Mouse (Mus musculus) skeletal muscle tissue, postnatal 0 days (tissue): ENCODE results near the gene Ccdc88b. TPM values are rescaled to one million over a fixed set of nuclear protein-coding genes. Genes with fewer than 3 reads are reported as not detected.

ENCODE experiments used
- microRNA-seq, 2 experiments: library from miRNA; unstranded; fragments of <30 nt; microRNA quantifications; one replicate each; pipeline ENCODE4; 2016
- polyA plus RNA-seq: library from polyadenylated mRNA; unstranded; fragments of >200 nt; fragmentation: Nextera tagmentation; extraction: Ambion mirVana; gene quantifications from 2 replicates; pipeline ENCODE4 v1.2.1, GENCODE M21; 2015

Ccdc88b gene
- 0.45 and 0.83 TPM in 2 replicates for polyA plus RNA-seq

DNA sequence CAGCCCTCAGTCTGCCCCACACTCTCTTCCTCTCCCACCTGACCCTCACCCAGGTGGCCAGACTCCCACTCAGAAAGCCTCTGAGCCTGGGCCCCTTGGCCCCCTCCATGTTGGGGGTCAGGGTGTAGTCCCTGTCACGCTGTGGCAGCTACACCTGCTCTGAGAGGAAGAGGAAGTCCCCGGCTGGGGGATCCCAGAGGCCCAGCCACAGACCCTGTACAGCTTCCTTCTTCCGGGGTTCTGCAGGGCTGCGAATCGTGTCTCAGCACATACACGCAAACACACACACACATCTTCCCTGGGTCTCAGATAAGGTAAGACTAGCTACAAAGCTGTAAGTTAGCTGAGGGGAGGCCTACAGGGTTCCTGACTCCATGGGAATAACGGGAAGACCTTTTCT lies at the start of gene Ccdc88b:
Ccdc88b (minus strand) TSS at position 181 of the 400 bp plus-strand sequence.

DNA sequence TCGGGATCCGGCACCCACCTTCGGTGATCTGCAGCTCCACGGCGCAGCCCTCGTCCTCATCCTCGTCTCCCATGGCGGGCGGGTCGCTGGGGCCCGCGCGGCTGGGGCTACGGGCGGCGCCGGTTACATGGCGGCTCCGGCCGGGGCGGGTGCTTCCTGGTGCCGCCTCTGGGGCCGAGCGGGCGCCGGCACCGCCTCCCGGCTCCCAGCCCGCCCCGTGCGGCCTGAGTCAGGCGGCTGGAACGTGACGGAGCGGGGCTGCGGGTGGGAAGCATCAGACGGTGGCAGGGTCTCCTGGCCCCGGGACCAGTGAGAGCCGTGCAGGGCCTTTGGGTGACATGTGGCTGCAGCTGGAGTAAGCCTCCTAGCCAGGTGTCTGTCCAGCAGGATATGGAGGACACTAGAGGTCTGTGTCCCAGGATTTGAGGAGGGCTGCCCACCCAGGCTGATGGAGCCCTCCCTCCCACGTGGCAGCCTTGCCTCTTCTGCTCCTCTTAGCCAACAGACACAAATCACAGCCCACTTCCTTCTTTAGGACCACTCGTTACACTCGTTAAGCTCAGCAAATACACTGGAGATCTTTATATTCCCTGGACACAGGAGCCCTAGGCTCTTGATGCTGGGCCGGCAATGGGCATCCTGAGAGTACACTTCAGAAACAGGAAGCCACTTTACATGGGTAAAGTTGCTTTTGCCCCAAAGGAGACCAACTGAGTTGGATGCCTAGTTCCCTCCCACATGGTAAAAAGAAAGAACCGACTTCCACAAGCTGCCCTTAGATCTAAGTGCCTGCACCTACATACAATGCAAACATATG lies 17.3 kb downstream of the Ccdc88b start, which contains the start of gene Rps6ka4:
Rps6ka4 (minus strand) TSS at position 162 of the 817 bp plus-strand sequence.

Small RNAs within 50 kb of the gene (microRNA-seq; reads per million reads assigned to microRNA genes)
- gene Mir5046, result 0 reads per million in 2 experiments

Other genes starting within 250 kb of the Ccdc88b start
- gene Rps6ka4, start 17.6 kb downstream of the Ccdc88b start, polyA plus RNA-seq, result 9.7 and 12.5 TPM in 2 replicates
- gene Trmt112, start 51.5 kb upstream of the Ccdc88b start, polyA plus RNA-seq, result 70.4 and 71.1 TPM in 2 replicates
- 261 and 306 TPM in 2 replicates for gene Prdx5, start 51.9 kb upstream of the Ccdc88b start, polyA plus RNA-seq
- 23.7 and 29.3 TPM in 2 replicates for gene Esrra, start 63.6 kb upstream of the Ccdc88b start, polyA plus RNA-seq
- gene Catsperz, start 67.2 kb upstream of the Ccdc88b start, polyA plus RNA-seq, result 0.65 and 1.4 TPM in 2 replicates
- gene Kcnk4, start 76.3 kb upstream of the Ccdc88b start, polyA plus RNA-seq, result 0.33 and 0.69 TPM in 2 replicates
- gene Bad, start 83.7 kb upstream of the Ccdc88b start, polyA plus RNA-seq, result 48.6 and 62.8 TPM in 2 replicates
- gene Gpr137, start 84.3 kb upstream of the Ccdc88b start, polyA plus RNA-seq, result 10.3 and 14.8 TPM in 2 replicates
- 280 and 291 TPM in 2 replicates for gene Ppp1r14b, start 116.8 kb upstream of the Ccdc88b start, polyA plus RNA-seq
- 8.8 and 10.0 TPM in 2 replicates for gene Plcb3, start 118.3 kb upstream of the Ccdc88b start, polyA plus RNA-seq
- gene Fkbp2, start 122.3 kb upstream of the Ccdc88b start, polyA plus RNA-seq, result 58.1 and 77.3 TPM in 2 replicates
- 63.3 and 74.3 TPM in 2 replicates for gene Vegfb, start 129.4 kb upstream of the Ccdc88b start, polyA plus RNA-seq
- 35.8 and 41.0 TPM in 2 replicates for gene Dnajc4, start 134.4 kb upstream of the Ccdc88b start, polyA plus RNA-seq
- gene Nudt22, start 137.9 kb upstream of the Ccdc88b start, polyA plus RNA-seq, result 30.7 and 37.3 TPM in 2 replicates
- 20.1 and 20.2 TPM in 2 replicates for gene Trpt1, start 137.9 kb upstream of the Ccdc88b start, polyA plus RNA-seq
- 6.2 and 9.5 TPM in 2 replicates for gene Fermt3, start 161.3 kb upstream of the Ccdc88b start, polyA plus RNA-seq
- gene Stip1, start 181.8 kb upstream of the Ccdc88b start, polyA plus RNA-seq, result 83.4 and 97.1 TPM in 2 replicates
- 223 and 246 TPM in 2 replicates for gene Macrod1, start 198.6 kb upstream of the Ccdc88b start, polyA plus RNA-seq
- gene Flrt1, start 247.5 kb upstream of the Ccdc88b start, polyA plus RNA-seq, result 0.38 and 0.54 TPM in 2 replicates